Mouse (Mus musculus): ENCODE measurements around the gene Car4. TPM values are rescaled to one million over a fixed set of nuclear protein-coding genes. Genes with fewer than 3 reads are reported as not detected.

Car4 gene
- polyA plus RNA-seq, 2 experiments, result 0.10 to 0.43 TPM

GRCm38 (mm10) chr11:84916703-84917300 lies 40.8 kb upstream of the Car4 start:
- Histone ChIP-seq H3K27me3 (ENCODE audit: control insufficient read depth, insufficient read depth, low read length) (no peaks in the 10 kb centered on the region), H3K9ac (replicated peaks) (peak overlapping the region; percentile 23; the same call in 1 of the 2 replicates), H3K4me3 (ENCODE audit: insufficient read depth in 1 of 2, low read depth in 2 of 2, low read length in 2 of 2) (peak overlapping the region; percentile 88 to 95), H3K27ac (no peak overlapping the region), H3K4me1 (replicated peaks; ENCODE audit: control insufficient read depth in 2 of 2, insufficient read depth in 2 of 2, low read length in 1 of 2) (peaks cover 4 to 14% of the 10 kb centered on the region in 2 experiments; a peak in 3 of 4 replicates), H3K4me2 (ENCODE audit: low read depth) (peak overlapping the region; percentile 83), H3K9me3 (ENCODE audit: control insufficient read depth, low read length) (no peaks in the 10 kb centered on the region), H3K36me3 (replicated peaks; ENCODE audit: control insufficient read depth, insufficient read depth, low read depth) (peaks cover 8% of the 10 kb centered on the region)
- ATAC-seq (ENCODE audit: insufficient read depth) (no peak), DNase-seq (ENCODE audit: low read depth in 3 of 3, low spot score in 3 of 3) (no peak)
- no peak for TF ChIP-seq EP300 (IDR thresholded peaks at IDR 0.05; ENCODE audit: low read depth)
- TF ChIP-seq CTCF (IDR thresholded peaks at IDR 0.05; ENCODE audit: low read depth), result no peak
- 55% methylated on average over 7 of the region's 7 CpGs for WGBS (ENCODE audit: insufficient replicate concordance)

- H3K36me3 ChIP-seq (replicated peaks; ENCODE audit: control insufficient read depth, insufficient read depth, low read depth), result no peaks in the 10 kb centered on the region
- TF ChIP-seq EP300 (IDR thresholded peaks at IDR 0.05; ENCODE audit: low read depth) (no peak), CTCF (IDR thresholded peaks at IDR 0.05; ENCODE audit: low read depth) (peak; percentile 98)
- no peak overlapping the region for H3K4me3 ChIP-seq (ENCODE audit: insufficient read depth in 1 of 2, low read depth in 2 of 2, low read length in 2 of 2)
- peaks cover 4 to 14% of the 10 kb centered on the region in 2 experiments; a peak in 3 of 4 replicates for H3K4me1 ChIP-seq (replicated peaks; ENCODE audit: control insufficient read depth in 2 of 2, insufficient read depth in 2 of 2, low read length in 1 of 2)
- no peak overlapping the region for H3K27ac ChIP-seq
- no peak overlapping the region for H3K9ac ChIP-seq (replicated peaks)
- ATAC-seq (ENCODE audit: insufficient read depth) (peak; percentile 72), DNase-seq (ENCODE audit: low read depth in 3 of 3, low spot score in 3 of 3) (peak; percentile 64 to 71 (median 65))
- H3K27me3 ChIP-seq (ENCODE audit: control insufficient read depth, insufficient read depth, low read length), result no peaks in the 10 kb centered on the region
- 8% methylated on average over 16 of the region's 16 CpGs for WGBS (ENCODE audit: insufficient replicate concordance)
- H3K4me2 ChIP-seq (ENCODE audit: low read depth), result peak overlapping the region; percentile 50
- H3K9me3 ChIP-seq (ENCODE audit: control insufficient read depth, low read length), result no peaks in the 10 kb centered on the region
Observed at GRCm38 (mm10) chr11:84918425-84918824, 39.2 kb upstream of the Car4 start.

GRCm38 (mm10) chr11:84919276-84919675 lies 38.3 kb upstream of the Car4 start:
- H3K4me2 ChIP-seq (ENCODE audit: low read depth), result no peak overlapping the region
- H3K9ac ChIP-seq (replicated peaks), result no peak overlapping the region
- H3K9me3 ChIP-seq (ENCODE audit: control insufficient read depth, low read length), result no peaks in the 10 kb centered on the region
- TF ChIP-seq EP300 (IDR thresholded peaks at IDR 0.05; ENCODE audit: low read depth) (no peak), CTCF (IDR thresholded peaks at IDR 0.05; ENCODE audit: low read depth) (peak; percentile 80)
- no peak overlapping the region for H3K27ac ChIP-seq
- no peak for ATAC-seq (ENCODE audit: insufficient read depth)
- no peaks in the 10 kb centered on the region for H3K36me3 ChIP-seq (replicated peaks; ENCODE audit: control insufficient read depth, insufficient read depth, low read depth)
- no peaks in the 10 kb centered on the region for H3K27me3 ChIP-seq (ENCODE audit: control insufficient read depth, insufficient read depth, low read length)
- 24% methylated on average over 3 of the region's 3 CpGs for WGBS (ENCODE audit: insufficient replicate concordance)
- peaks cover 4 to 14% of the 10 kb centered on the region in 2 experiments; a peak in 3 of 4 replicates for H3K4me1 ChIP-seq (replicated peaks; ENCODE audit: control insufficient read depth in 2 of 2, insufficient read depth in 2 of 2, low read length in 1 of 2)
- no peak overlapping the region for H3K4me3 ChIP-seq (ENCODE audit: insufficient read depth in 1 of 2, low read depth in 2 of 2, low read length in 2 of 2)
- DNase-seq (ENCODE audit: low read depth in 3 of 3, low spot score in 3 of 3), result peak; percentile 37 to 58 (median 53)

DNA sequence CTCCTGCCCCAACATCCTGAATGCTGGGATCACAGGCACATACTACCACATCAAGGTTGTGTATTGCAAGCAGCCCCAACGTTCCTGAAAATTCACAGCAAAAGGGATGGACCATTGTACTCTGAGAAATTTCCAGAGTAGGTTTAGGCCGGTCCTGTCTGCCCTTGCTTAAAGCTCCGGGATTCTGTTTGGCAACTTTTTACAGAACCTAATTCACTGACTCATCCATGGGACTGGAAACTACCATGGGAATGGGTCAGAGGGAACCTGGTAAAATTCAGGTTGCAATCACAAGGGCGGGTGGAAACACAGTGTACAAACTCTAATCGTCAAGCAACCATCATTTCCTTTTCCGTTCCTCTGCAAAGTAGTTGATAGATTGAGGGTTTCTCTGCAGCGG lies 37.6 kb upstream of the Car4 start:
- Histone ChIP-seq H3K9me3 (ENCODE audit: control insufficient read depth, low read length) (no peaks in the 10 kb centered on the region), H3K36me3 (replicated peaks; ENCODE audit: control insufficient read depth, insufficient read depth, low read depth) (no peaks in the 10 kb centered on the region), H3K4me3 (ENCODE audit: insufficient read depth in 1 of 2, low read depth in 2 of 2, low read length in 2 of 2) (no peak overlapping the region), H3K27ac (no peak overlapping the region), H3K4me1 (replicated peaks; ENCODE audit: control insufficient read depth in 2 of 2, insufficient read depth in 2 of 2, low read length in 1 of 2) (peaks cover 4 to 8% of the 10 kb centered on the region in 2 experiments; a peak in 3 of 4 replicates), H3K9ac (replicated peaks) (no peak overlapping the region), H3K27me3 (ENCODE audit: control insufficient read depth, insufficient read depth, low read length) (no peaks in the 10 kb centered on the region), H3K4me2 (ENCODE audit: low read depth) (no peak overlapping the region)
- ATAC-seq (ENCODE audit: insufficient read depth) (no peak), DNase-seq (ENCODE audit: low read depth in 3 of 3, low spot score in 3 of 3) (no peak)
- 49% methylated on average over 7 of the region's 7 CpGs for WGBS (ENCODE audit: insufficient replicate concordance)
- TF ChIP-seq EP300 (IDR thresholded peaks at IDR 0.05; ENCODE audit: low read depth), result no peak
- TF ChIP-seq CTCF (IDR thresholded peaks at IDR 0.05; ENCODE audit: low read depth), result no peak

GRCm38 (mm10) chr11:84920981-84921380 lies 36.6 kb upstream of the Car4 start:
- Histone ChIP-seq H3K27ac (no peak overlapping the region), H3K9me3 (ENCODE audit: control insufficient read depth, low read length) (no peaks in the 10 kb centered on the region), H3K4me2 (ENCODE audit: low read depth) (no peak overlapping the region), H3K4me3 (ENCODE audit: insufficient read depth in 1 of 2, low read depth in 2 of 2, low read length in 2 of 2) (no peak overlapping the region), H3K36me3 (replicated peaks; ENCODE audit: control insufficient read depth, insufficient read depth, low read depth) (no peaks in the 10 kb centered on the region), H3K27me3 (ENCODE audit: control insufficient read depth, insufficient read depth, low read length) (no peaks in the 10 kb centered on the region), H3K4me1 (replicated peaks; ENCODE audit: control insufficient read depth in 2 of 2, insufficient read depth in 2 of 2, low read length in 1 of 2) (peaks cover 4 to 6% of the 10 kb centered on the region in 2 experiments; a peak in 3 of 4 replicates), H3K9ac (replicated peaks) (no peak overlapping the region)
- TF ChIP-seq CTCF (IDR thresholded peaks at IDR 0.05; ENCODE audit: low read depth) (no peak), EP300 (IDR thresholded peaks at IDR 0.05; ENCODE audit: low read depth) (no peak)
- WGBS (ENCODE audit: insufficient replicate concordance), result 71% methylated on average over 8 of the region's 8 CpGs
- DNase-seq (ENCODE audit: low read depth in 3 of 3, low spot score in 3 of 3) (no peak), ATAC-seq (ENCODE audit: insufficient read depth) (no peak)

All from liver, embryonic 14.5 days (tissue).